Mouse (Mus musculus) embryonic facial prominence, embryonic 11.5 days (tissue): ENCODE data around the gene Ugt1a8. TPM values are rescaled to one million over a fixed set of nuclear protein-coding genes. Genes with fewer than 3 reads are reported as not detected.
"Not testable (repeated sequence)": the region's sequence is repeated elsewhere in the genome, so short reads cannot be mapped to it uniquely, and the experiment has no call there.

ENCODE experiments used
- ATAC-seq: fragments of 200-750 bp; cut with Nextera tagmentation; replicated peaks from 2 replicates; pipeline ENCODE4 v1.8.0; 2017; ENCODE audit warnings: low read depth; ENCODE audit not compliant: insufficient number of reproducible peaks, low FRiP score, low TSS enrichment
- DNase-seq: peaks from one replicate; pipeline ENCODE4 v3.0.0-alpha.2; 2015; ENCODE audit warnings: low spot score
- H3K27ac ChIP-seq: fragments of 300-500 bp; sonication (generic); replicated peaks from 2 replicates; pipeline ENCODE4 v1.5.1; 2014; ENCODE audit warnings: mild to moderate bottlenecking, low read depth, low read length, control low read depth
- H3K27me3 ChIP-seq: fragments of 300-500 bp; sonication (generic); 2 replicates; pipeline ENCODE4 v1.6.1; 2014; ENCODE audit warnings: mild to moderate bottlenecking, low read length, moderate library complexity, mixed read lengths; ENCODE audit not compliant: control insufficient read depth, insufficient read depth
- H3K36me3 ChIP-seq: fragments of 300-500 bp; sonication (generic); replicated peaks from 2 replicates; pipeline ENCODE4 v1.6.1; 2014; ENCODE audit warnings: low read depth, mild to moderate bottlenecking, low read length, moderate library complexity, mixed read lengths; ENCODE audit not compliant: control insufficient read depth, insufficient read depth
- H3K4me1 ChIP-seq: fragments of 300-500 bp; sonication (generic); 2 replicates; pipeline ENCODE4 v1.6.1; 2014; ENCODE audit warnings: low read length, mixed read lengths; ENCODE audit not compliant: control insufficient read depth, insufficient read depth
- H3K4me2 ChIP-seq: fragments of 300-500 bp; sonication (generic); 2 replicates; pipeline ENCODE4 v1.6.1; 2014; ENCODE audit warnings: low read depth, mild to moderate bottlenecking, control low read depth, low read length, moderate library complexity
- H3K4me3 ChIP-seq: fragments of 300-500 bp; sonication (generic); 2 replicates; pipeline ENCODE4 v1.5.1; 2014; ENCODE audit warnings: low read depth, low read length, control low read depth
- H3K9ac ChIP-seq: fragments of 300-500 bp; sonication (generic); replicated peaks from 2 replicates; pipeline ENCODE4 v1.6.1; 2014; ENCODE audit warnings: mild to moderate bottlenecking, control low read depth, low read length
- H3K9me3 ChIP-seq: fragments of 300-500 bp; sonication (generic); replicated peaks from 2 replicates; pipeline ENCODE4 v1.6.1; 2016; ENCODE audit warnings: mild to moderate bottlenecking, low read length, inconsistent platforms, mixed read lengths; ENCODE audit not compliant: control insufficient read depth
- WGBS: fragments of 180-500 bp; shearing (Covaris S2); extraction: QIAGEN DNeasy Blood & Tissue Kit; methylation state at CpG from one replicate; pipeline ENCODE4 v1.1.7; 2014; 5-methylcytosine and 5-hydroxymethylcytosine counted together
- polyA plus RNA-seq: library from polyadenylated mRNA; unstranded; fragments of >200 nt; fragmentation: Nextera tagmentation; extraction: Ambion mirVana; gene quantifications from 2 replicates; pipeline ENCODE4 v1.2.1, GENCODE M21; 2014

Gene Ugt1a8
- polyA plus RNA-seq, result not detected in 2 replicates

- WGBS, result 87% methylated on average over 3 of the region's 3 CpGs
- H3K4me1 ChIP-seq, result no peaks in the 10 kb centered on the region
- no peak within 1 kb of the TSS for H3K27ac ChIP-seq
- H3K9ac ChIP-seq, result no peak within 1 kb of the TSS
- no peaks in the 10 kb centered on the region for H3K9me3 ChIP-seq
- H3K4me3 ChIP-seq, result no peak within 1 kb of the TSS
- ATAC-seq, result no peak
- no peaks in the 10 kb centered on the region for H3K36me3 ChIP-seq
- H3K4me2 ChIP-seq, result no peak within 1 kb of the TSS
- DNase-seq, result no peak
- H3K27me3 ChIP-seq, result no peaks in the 10 kb centered on the region
These were observed at the start of gene Ugt1a8 for GRCm38 (mm10) chr1:88087513-88087912. TSS of gene Ugt1a8 (plus strand) at chr1:88087813.

DNA sequence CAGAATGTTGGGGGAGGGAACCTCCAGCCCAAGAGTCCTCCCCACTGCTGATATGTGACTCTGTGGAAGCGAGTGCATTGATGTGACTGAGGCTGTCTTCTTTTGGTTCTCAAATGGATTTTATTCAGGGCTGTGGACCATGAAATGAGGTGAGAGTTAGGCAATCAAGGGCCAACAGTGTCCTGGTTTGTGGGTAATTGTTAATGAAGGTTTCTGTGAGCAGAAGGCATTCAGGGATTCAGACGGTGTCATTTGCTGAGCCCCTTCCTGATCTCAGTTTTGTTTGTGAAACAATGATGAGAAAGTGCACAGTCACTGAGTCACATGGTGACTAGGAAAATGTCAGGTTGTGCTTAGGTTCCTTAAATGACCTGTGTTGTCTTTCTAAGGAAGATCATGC, 44.6 kb upstream of the Ugt1a8 start:
- H3K27me3 ChIP-seq, H3K9ac ChIP-seq, H3K9me3 ChIP-seq, H3K4me1 ChIP-seq, H3K4me3 ChIP-seq, H3K4me2 ChIP-seq, DNase-seq, ATAC-seq, H3K36me3 ChIP-seq, H3K27ac ChIP-seq: not testable (repeated sequence)
- 33% methylated on average over 1 of the region's 2 CpGs for WGBS

- not testable (repeated sequence) for H3K36me3 ChIP-seq, H3K4me1 ChIP-seq, H3K27ac ChIP-seq, H3K4me2 ChIP-seq, DNase-seq, H3K9ac ChIP-seq, H3K4me3 ChIP-seq, ATAC-seq, H3K27me3 ChIP-seq, H3K9me3 ChIP-seq
- 74% methylated on average over 3 of the region's 5 CpGs for WGBS
These were observed 42.7 kb upstream of the Ugt1a8 start for GRCm38 (mm10) chr1:88044832-88045437.

- DNase-seq, H3K9ac ChIP-seq, H3K27me3 ChIP-seq, H3K4me2 ChIP-seq, H3K4me1 ChIP-seq, H3K9me3 ChIP-seq, H3K4me3 ChIP-seq, ATAC-seq, H3K36me3 ChIP-seq, H3K27ac ChIP-seq: not testable (repeated sequence)
- 76% methylated on average over 2 of the region's 2 CpGs for WGBS
These were observed 40.2 kb upstream of the Ugt1a8 start for GRCm38 (mm10) chr1:88047408-88047807.

- no peak for ATAC-seq
- H3K9ac ChIP-seq, result no peak within 1 kb of the TSS
These were observed 32.5 kb upstream of the Ugt1a8 start, which contains the start of gene Ugt1a10 for GRCm38 (mm10) chr1:88055088-88055487. TSS of gene Ugt1a10 (plus strand) at chr1:88055388.

DNA sequence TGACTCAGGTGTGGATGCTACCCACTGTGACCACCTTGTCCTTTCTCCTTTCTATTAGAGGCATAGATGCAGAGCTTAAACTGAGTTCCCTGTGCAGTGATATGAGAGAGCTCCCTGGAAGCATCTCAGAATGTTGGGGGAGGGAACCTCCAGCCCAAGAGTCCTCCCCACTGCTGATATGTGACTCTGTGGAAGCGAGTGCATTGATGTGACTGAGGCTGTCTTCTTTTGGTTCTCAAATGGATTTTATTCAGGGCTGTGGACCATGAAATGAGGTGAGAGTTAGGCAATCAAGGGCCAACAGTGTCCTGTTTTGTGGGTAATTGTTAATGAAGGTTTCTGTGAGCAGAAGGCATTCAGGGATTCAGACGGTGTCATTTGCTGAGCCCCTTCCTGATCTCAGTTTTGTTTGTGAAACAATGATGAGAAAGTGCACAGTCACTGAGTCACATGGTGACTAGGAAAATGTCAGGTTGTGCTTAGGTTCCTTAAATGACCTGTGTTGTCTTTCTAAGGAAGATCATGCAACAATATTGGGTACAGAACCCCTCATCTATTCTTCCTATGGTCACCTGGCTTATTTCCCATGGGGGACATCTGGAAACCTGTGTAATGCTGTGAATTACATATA, 21.0 kb upstream of the Ugt1a8 start:
- H3K4me1 ChIP-seq, DNase-seq, ATAC-seq, H3K9ac ChIP-seq, H3K36me3 ChIP-seq, H3K4me3 ChIP-seq, H3K27me3 ChIP-seq, H3K9me3 ChIP-seq, H3K27ac ChIP-seq, H3K4me2 ChIP-seq: not testable (repeated sequence)
- 71% methylated on average over 1 of the region's 2 CpGs for WGBS

More at GRCm38 (mm10) chr1:88055088-88055487, 32.5 kb upstream of the Ugt1a8 start, which contains the start of gene Ugt1a10:
- 85% methylated on average over 1 of the region's 1 CpGs for WGBS
- Histone ChIP-seq H3K27ac (no peak within 1 kb of the TSS), H3K9me3 (no peaks in the 10 kb centered on the region), H3K4me1 (no peaks in the 10 kb centered on the region), H3K4me2 (no peak within 1 kb of the TSS), H3K4me3 (no peak within 1 kb of the TSS), H3K27me3 (no peaks in the 10 kb centered on the region), H3K36me3 (no peaks in the 10 kb centered on the region)
- DNase-seq, result no peak

GRCm38 (mm10) chr1:88070495-88070894, 17.1 kb upstream of the Ugt1a8 start, which contains the start of gene Ugt1a9:
TSS of gene Ugt1a9 (plus strand) at chr1:88070800.
- H3K9ac ChIP-seq, result no peak within 1 kb of the TSS
- no peaks in the 10 kb centered on the region for H3K27me3 ChIP-seq
- H3K36me3 ChIP-seq, result no peaks in the 10 kb centered on the region
- no peak within 1 kb of the TSS for H3K4me3 ChIP-seq
- ATAC-seq, result no peak
- WGBS, result 67% methylated on average over 2 of the region's 2 CpGs
- H3K4me2 ChIP-seq, result no peak within 1 kb of the TSS
- DNase-seq, result no peak
- H3K9me3 ChIP-seq, result no peaks in the 10 kb centered on the region
- H3K4me1 ChIP-seq, result no peaks in the 10 kb centered on the region
- no peak within 1 kb of the TSS for H3K27ac ChIP-seq

DNA sequence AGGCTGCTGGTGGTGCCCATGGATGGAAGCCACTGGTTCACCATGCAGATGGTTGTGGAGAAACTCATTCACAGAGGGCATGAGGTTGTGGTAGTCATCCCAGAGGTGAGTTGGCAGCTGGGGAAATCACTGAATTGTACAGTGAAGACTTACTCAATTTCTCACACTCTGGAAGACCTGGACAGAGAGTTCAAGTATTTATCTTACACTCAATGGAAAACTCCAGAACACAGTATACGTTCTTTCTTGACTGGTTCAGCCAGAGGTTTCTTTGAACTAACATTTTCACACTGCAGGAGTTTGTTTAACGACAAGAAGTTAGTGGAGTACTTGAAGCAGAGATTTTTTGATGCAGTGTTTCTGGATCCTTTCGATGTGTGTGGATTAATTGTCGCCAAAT, 16.7 kb upstream of the Ugt1a8 start:
- H3K27ac ChIP-seq, result no peak overlapping the region
- no peak overlapping the region for H3K4me3 ChIP-seq
- H3K9me3 ChIP-seq, result no peaks in the 10 kb centered on the region
- DNase-seq (no peak), ATAC-seq (no peak)
- H3K27me3 ChIP-seq, result no peaks in the 10 kb centered on the region
- WGBS, result 84% methylated on average over 4 of the region's 4 CpGs
- no peaks in the 10 kb centered on the region for H3K4me1 ChIP-seq
- H3K9ac ChIP-seq, result no peak overlapping the region
- H3K36me3 ChIP-seq, result no peaks in the 10 kb centered on the region
- H3K4me2 ChIP-seq, result no peak overlapping the region
